Mouse (Mus musculus) hindbrain, embryonic 16.5 days (tissue): Measurements from ENCODE around the gene Eif4a1. TPM values are rescaled to one million over a fixed set of nuclear protein-coding genes. Genes with fewer than 3 reads are reported as not detected.

Experiments
- ATAC-seq: fragments of 200-750 bp; cut with Nextera tagmentation; 2 replicates; pipeline ENCODE4 v1.8.0; 2017; ENCODE audit warnings: moderate TSS enrichment, moderate library complexity
- H3K27ac ChIP-seq: fragments of 300-500 bp; sonication (generic); 2 replicates; pipeline ENCODE4 v1.5.1; 2014; ENCODE audit warnings: low read depth, mild to moderate bottlenecking, control low read depth, low read length, moderate library complexity
- H3K27me3 ChIP-seq: fragments of 300-500 bp; sonication (generic); replicated peaks from 2 replicates; pipeline ENCODE4 v1.6.1; 2014; ENCODE audit warnings: low read length; ENCODE audit not compliant: control insufficient read depth, insufficient read depth
- H3K36me3 ChIP-seq: fragments of 300-500 bp; sonication (generic); 2 replicates; pipeline ENCODE4 v1.6.1; 2014; ENCODE audit warnings: mild to moderate bottlenecking, low read length, moderate library complexity, mixed read lengths; ENCODE audit not compliant: control insufficient read depth, insufficient read depth
- H3K4me1 ChIP-seq: fragments of 300-500 bp; sonication (generic); 2 replicates; pipeline ENCODE4 v1.6.1; 2014; ENCODE audit warnings: low read depth, low read length; ENCODE audit not compliant: control insufficient read depth, insufficient read depth
- H3K4me2 ChIP-seq: fragments of 300-500 bp; sonication (generic); 2 replicates; pipeline ENCODE4 v1.6.1; 2014; ENCODE audit warnings: mild to moderate bottlenecking, low read length, control low read depth, moderate library complexity
- H3K4me3 ChIP-seq: fragments of 300-500 bp; sonication (generic); 2 replicates; pipeline ENCODE4 v1.5.1; 2014; ENCODE audit warnings: mild to moderate bottlenecking, low read length, control low read depth, moderate library complexity
- H3K9ac ChIP-seq: fragments of 300-500 bp; sonication (generic); 2 replicates; pipeline ENCODE4 v1.6.1; 2014; ENCODE audit warnings: low read depth, mild to moderate bottlenecking, control low read depth, low read length, moderate library complexity
- H3K9me3 ChIP-seq: fragments of 300-500 bp; sonication (generic); 2 replicates; pipeline ENCODE4 v1.6.1; 2014; ENCODE audit warnings: mild to moderate bottlenecking, low read length, moderate library complexity; ENCODE audit not compliant: control insufficient read depth
- WGBS: fragments of 180-500 bp; shearing (Covaris S2); extraction: QIAGEN DNeasy Blood & Tissue Kit; methylation state at CpG from one replicate; pipeline ENCODE4 v1.1.7; 2014; 5-methylcytosine and 5-hydroxymethylcytosine counted together
- microRNA counts: library from miRNA; unstranded; fragments of <30 nt; microRNA quantifications from one replicate; lab custom pipeline; 2016
- microRNA-seq: library from miRNA; unstranded; fragments of <30 nt; microRNA quantifications from one replicate; pipeline ENCODE4, GENCODE M21; 2017
- polyA plus RNA-seq: library from polyadenylated mRNA; unstranded; fragments of >200 nt; fragmentation: Nextera tagmentation; extraction: Ambion mirVana; gene quantifications from 2 replicates; pipeline ENCODE4 v1.2.1, GENCODE M21; 2015

Eif4a1 gene
- polyA plus RNA-seq, 1 experiment from 2014 or later: 382 TPM

DNA sequence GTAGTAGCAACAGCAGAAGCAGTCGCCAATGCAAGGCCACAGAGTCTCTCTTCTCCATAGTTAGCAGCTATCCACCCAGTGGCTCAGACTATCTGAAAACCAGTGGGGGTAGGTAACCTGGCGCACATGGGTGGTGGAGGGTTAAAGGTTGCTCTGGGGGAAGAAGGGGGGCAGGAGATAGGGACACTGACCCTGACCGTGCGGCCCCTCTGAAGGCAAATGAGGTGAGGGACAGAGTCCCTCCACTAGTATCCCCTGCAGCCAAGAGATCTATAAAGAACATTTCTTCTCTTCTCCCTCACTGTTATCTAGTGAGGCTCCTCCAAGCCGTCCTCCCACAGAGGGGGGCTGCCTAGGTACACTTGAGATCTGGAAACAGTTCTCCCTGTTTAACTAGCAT, 54.4 kb downstream of the Eif4a1 start, which contains the start of gene Shbg:
Shbg (minus strand) TSS at position 101 of the 400 bp plus-strand sequence.
- H3K27me3 ChIP-seq: no peaks in the 10 kb centered on the region
- 83% methylated on average over 5 of the region's 5 CpGs for WGBS
- H3K4me2 ChIP-seq: no peak within 1 kb of the TSS
- no peak within 1 kb of the TSS for H3K4me3 ChIP-seq
- H3K27ac ChIP-seq: no peak within 1 kb of the TSS
- H3K9me3 ChIP-seq: no peaks in the 10 kb centered on the region
- no peaks in the 10 kb centered on the region for H3K36me3 ChIP-seq
- no peak for ATAC-seq
- no peak within 1 kb of the TSS for H3K9ac ChIP-seq
- H3K4me1 ChIP-seq: peaks cover 7% of the 10 kb centered on the region

MicroRNAs within 50 kb of the gene (microRNA counts, 519-probe panel; counts per million panel counts)
- microRNA mmu-miR-1934 (lab: Ali Mortazavi, UCI) (not detected), microRNA mmu-miR-467f (lab: Ali Mortazavi, UCI) (2,230 counts per million, percentile 48 among the panel's probes with 10 or more counts)

Small RNA genes within 50 kb of the gene (microRNA-seq; reads per million reads assigned to microRNA genes)
- gene Mir1934: 2.1 reads per million, percentile 2 among the genes with 10 or more reads in this experiment
- not detected for gene Mir467f

Other genes starting within 250 kb of the Eif4a1 start
- gene Dnah2, start 123.3 kb downstream of the Eif4a1 start, polyA plus RNA-seq: 3.0 and 4.0 TPM in 2 replicates
- 104 and 132 TPM in 2 replicates for gene Efnb3, start 112.2 kb downstream of the Eif4a1 start, polyA plus RNA-seq
- gene Wrap53, start 92.2 kb downstream of the Eif4a1 start, polyA plus RNA-seq: 18.2 and 20.1 TPM in 2 replicates
- 47.9 and 57.9 TPM in 2 replicates for gene Trp53, start 92.1 kb downstream of the Eif4a1 start, polyA plus RNA-seq
- gene Atp1b2, start 66.5 kb downstream of the Eif4a1 start, polyA plus RNA-seq: 105 and 117 TPM in 2 replicates
- gene Shbg, start 54.5 kb downstream of the Eif4a1 start, polyA plus RNA-seq: not detected in 2 replicates
- gene Sat2, start 50.4 kb downstream of the Eif4a1 start, polyA plus RNA-seq: 22.6 and 26.2 TPM in 2 replicates
- gene Fxr2, start 39.4 kb downstream of the Eif4a1 start, polyA plus RNA-seq: 32.1 and 34.6 TPM in 2 replicates
- gene Sox15, start 17.1 kb downstream of the Eif4a1 start, polyA plus RNA-seq: not detected in 2 replicates
- 104 and 112 TPM in 2 replicates for gene Mpdu1, start 9.8 kb downstream of the Eif4a1 start, polyA plus RNA-seq
- gene Cd68, start 6.3 kb downstream of the Eif4a1 start, polyA plus RNA-seq: 10.2 and 11.5 TPM in 2 replicates
- gene Senp3, start 9.7 kb upstream of the Eif4a1 start, polyA plus RNA-seq: 89.8 and 104 TPM in 2 replicates
- gene Tnfsf13, start 13.4 kb upstream of the Eif4a1 start, polyA plus RNA-seq: 0.53 and 0.77 TPM in 2 replicates
- 4.4 and 5.6 TPM in 2 replicates for gene Tnfsf12, start 23.4 kb upstream of the Eif4a1 start, polyA plus RNA-seq
- 1.6 and 2.0 TPM in 2 replicates for gene Tnfsfm13, start 23.7 kb upstream of the Eif4a1 start, polyA plus RNA-seq
- 12.1 and 14.9 TPM in 2 replicates for gene Polr2a, start 86.2 kb upstream of the Eif4a1 start, polyA plus RNA-seq
- 0.41 and 0.87 TPM in 2 replicates for gene Slc35g3, start 89.5 kb upstream of the Eif4a1 start, polyA plus RNA-seq
- 5.8 and 6.2 TPM in 2 replicates for gene Zbtb4, start 93.5 kb upstream of the Eif4a1 start, polyA plus RNA-seq
- 1.4 and 2.9 TPM in 2 replicates for gene Chrnb1, start 123.5 kb upstream of the Eif4a1 start, polyA plus RNA-seq
- gene Fgf11, start 129.4 kb upstream of the Eif4a1 start, polyA plus RNA-seq: 6.7 and 7.2 TPM in 2 replicates
- gene Tmem102, start 133.2 kb upstream of the Eif4a1 start, polyA plus RNA-seq: 1.3 and 1.6 TPM in 2 replicates
- not detected in 2 replicates for gene Gm39566, start 142.9 kb upstream of the Eif4a1 start, polyA plus RNA-seq
- not detected in 2 replicates for gene Spem2, start 146.0 kb upstream of the Eif4a1 start, polyA plus RNA-seq
- gene Spem1, start 149.8 kb upstream of the Eif4a1 start, polyA plus RNA-seq: 0.35 and 0.45 TPM in 2 replicates
- gene Nlgn2, start 165.4 kb upstream of the Eif4a1 start, polyA plus RNA-seq: 19.1 and 22.4 TPM in 2 replicates
- 341 and 379 TPM in 2 replicates for gene Tmem256, start 166.1 kb upstream of the Eif4a1 start, polyA plus RNA-seq
- gene Plscr3, start 174.0 kb upstream of the Eif4a1 start, polyA plus RNA-seq: 37.3 and 48.6 TPM in 2 replicates
- gene Tnk1, start 186.3 kb upstream of the Eif4a1 start, polyA plus RNA-seq: 0.10 and 0.13 TPM in 2 replicates
- gene Tmem95, start 205.6 kb upstream of the Eif4a1 start, polyA plus RNA-seq: not detected in 2 replicates
- 2.2 and 3.2 TPM in 2 replicates for gene Kctd11, start 209.0 kb upstream of the Eif4a1 start, polyA plus RNA-seq
- gene Acap1, start 223.1 kb upstream of the Eif4a1 start, polyA plus RNA-seq: 0.13 and 0.25 TPM in 2 replicates
- gene 2810408A11Rik, start 228.6 kb upstream of the Eif4a1 start, polyA plus RNA-seq: 5.5 and 6.3 TPM in 2 replicates
- 17.8 and 19.0 TPM in 2 replicates for gene Neurl4, start 228.6 kb upstream of the Eif4a1 start, polyA plus RNA-seq
- 55.2 and 65.7 TPM in 2 replicates for gene Gps2, start 241.5 kb upstream of the Eif4a1 start, polyA plus RNA-seq
- 1,120 and 1,123 TPM in 2 replicates for gene Eif5a, start 249.5 kb upstream of the Eif4a1 start, polyA plus RNA-seq